Mouse (Mus musculus) limb, embryonic 14.5 days (tissue): Measurements from ENCODE around the gene Dbndd2. TPM values are rescaled to one million over a fixed set of nuclear protein-coding genes. Genes with fewer than 3 reads are reported as not detected.
A peak's percentile ranks its signal among the peaks of the same experiment; 100 is the strongest.

ENCODE experiments used
- ATAC-seq: fragments of 200-750 bp; cut with Nextera tagmentation; 2 replicates; pipeline ENCODE4 v1.8.0; 2017; ENCODE audit warnings: low read depth, moderate number of reproducible peaks, moderate TSS enrichment; ENCODE audit not compliant: low FRiP score
- DNase-seq: peaks from one replicate; pipeline ENCODE4 v3.0.0-alpha.2; 2015; ENCODE audit warnings: low spot score
- H3K27ac ChIP-seq: fragments of 300-500 bp; sonication (generic); replicated peaks from 2 replicates; pipeline ENCODE4 v1.5.1; 2014; ENCODE audit warnings: low read depth, mild to moderate bottlenecking, low read length, moderate library complexity, mixed read lengths
- H3K27me3 ChIP-seq: fragments of 300-500 bp; sonication (generic); 2 replicates; pipeline ENCODE4 v1.6.1; 2014; ENCODE audit warnings: low read length, mixed read lengths; ENCODE audit not compliant: control insufficient read depth, insufficient read depth
- H3K36me3 ChIP-seq: fragments of 300-500 bp; sonication (generic); 2 replicates; pipeline ENCODE4 v1.6.1; 2014; ENCODE audit warnings: mild to moderate bottlenecking, low read length, moderate library complexity, mixed read lengths; ENCODE audit not compliant: control insufficient read depth, insufficient read depth
- H3K4me1 ChIP-seq: fragments of 300-500 bp; sonication (generic); 2 replicates; pipeline ENCODE4 v1.6.1; 2014; ENCODE audit warnings: antibody characterized with exemption, low read length, mixed read lengths; ENCODE audit not compliant: control insufficient read depth, insufficient read depth
- H3K4me2 ChIP-seq: fragments of 300-500 bp; sonication (generic); replicated peaks from 2 replicates; pipeline ENCODE4 v1.6.1; 2014; ENCODE audit warnings: low read depth, mild to moderate bottlenecking, low read length, moderate library complexity; ENCODE audit not compliant: severe bottlenecking
- H3K4me3 ChIP-seq: fragments of 300-500 bp; sonication (generic); replicated peaks from 2 replicates; pipeline ENCODE4 v1.5.1; 2014; ENCODE audit warnings: low read length
- H3K9ac ChIP-seq: fragments of 300-500 bp; sonication (generic); 2 replicates; pipeline ENCODE4 v1.6.1; 2014; ENCODE audit warnings: mild to moderate bottlenecking, low read depth, low read length, moderate library complexity; ENCODE audit not compliant: severe bottlenecking
- H3K9me3 ChIP-seq: fragments of 300-500 bp; sonication (generic); 2 replicates; pipeline ENCODE4 v1.6.1; 2016; ENCODE audit warnings: low read length; ENCODE audit not compliant: control insufficient read depth
- POLR2A ChIP-seq: fragments of 200-500 bp; IDR thresholded peaks from 2 replicates; pipeline ENCODE4 v1.8.0; 2012; ENCODE audit warnings: inconsistent platforms, mild to moderate bottlenecking, moderate library complexity, borderline replicate concordance; ENCODE audit not compliant: insufficient read depth, insufficient read length; ENCODE audit errors: extremely low read depth
- WGBS: fragments of 180-500 bp; shearing (Covaris S2); extraction: QIAGEN DNeasy Blood & Tissue Kit; methylation state at CpG from one replicate; pipeline ENCODE4 v1.1.7; 2014; 5-methylcytosine and 5-hydroxymethylcytosine counted together
- polyA plus RNA-seq, 2 experiments: library from polyadenylated mRNA; depleted of rRNA in 1 of 2; stranded (reverse) in 1 of 2; unstranded in 1 of 2; fragments of >200 nt; fragmentation: Nextera tagmentation in 1 of 2; extraction: Ambion mirVana in 1 of 2; gene quantifications; 2 replicates each; pipeline versions ENCODE4 v1.2.1 to v1.2.3; 2012 to 2014

Dbndd2 gene
- polyA plus RNA-seq, 2 experiments: 4.4 to 7.7 TPM

DNA sequence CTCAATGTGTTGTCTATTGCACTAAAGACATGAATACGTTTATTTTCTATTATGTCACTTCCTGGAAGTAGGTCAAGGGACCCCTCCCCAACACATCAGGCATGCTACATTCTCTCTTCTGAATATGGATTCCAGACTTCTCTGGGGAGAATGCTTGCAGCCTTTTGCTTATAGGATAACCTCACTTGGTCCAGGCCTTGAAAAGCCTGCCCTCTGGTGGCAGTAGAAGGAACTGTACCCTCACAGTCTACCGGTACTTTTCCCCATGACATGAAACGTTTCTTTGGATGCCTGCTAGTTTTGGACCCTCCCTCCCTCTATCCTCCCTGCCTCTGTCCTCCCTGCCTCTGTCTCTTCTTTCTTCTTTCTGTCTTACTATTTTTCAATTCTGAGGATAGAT is 45.3 kb downstream of the Dbndd2 start:
- no peak overlapping the region for H3K27ac ChIP-seq
- DNase-seq: peak; percentile 81
- no peaks in the 10 kb centered on the region for H3K36me3 ChIP-seq
- peak; percentile 75 for ATAC-seq
- H3K4me2 ChIP-seq: no peak overlapping the region
- TF ChIP-seq POLR2A: no peak
- H3K27me3 ChIP-seq: no peaks in the 10 kb centered on the region
- WGBS: 0% methylated on average over 3 of the region's 3 CpGs
- 0 out of 2 replicates have a peak, but pooled peaks cover 4% of the 10 kb centered on the region for H3K9me3 ChIP-seq
- no peak overlapping the region for H3K9ac ChIP-seq
- H3K4me1 ChIP-seq: no peaks in the 10 kb centered on the region
- H3K4me3 ChIP-seq: no peak overlapping the region

DNA sequence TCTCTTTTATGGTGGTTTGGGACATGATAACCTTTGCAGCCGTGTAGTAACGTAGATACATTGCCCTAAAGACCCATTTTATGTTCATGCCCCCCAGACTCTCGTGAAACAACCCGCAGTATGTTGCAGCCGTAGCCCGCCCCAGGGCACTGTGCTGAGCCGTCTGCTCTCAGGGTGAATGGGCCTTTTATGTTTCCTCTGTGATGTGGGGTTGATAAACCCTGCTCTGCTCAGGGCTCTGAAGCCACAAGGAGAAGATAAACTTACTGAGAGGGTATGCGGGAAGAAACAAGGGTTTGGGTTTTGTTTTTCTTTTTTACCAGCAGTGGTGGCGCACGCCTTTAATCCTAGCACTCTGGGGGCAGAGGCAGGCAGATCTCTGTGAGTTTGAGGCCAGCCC is 48.4 kb downstream of the Dbndd2 start:
- no peak overlapping the region for H3K4me3 ChIP-seq
- no peak overlapping the region for H3K27ac ChIP-seq
- no peak for ATAC-seq
- H3K9ac ChIP-seq: no peak overlapping the region
- no peaks in the 10 kb centered on the region for H3K4me1 ChIP-seq
- H3K9me3 ChIP-seq: no peaks in the 10 kb centered on the region
- 47% methylated on average over 10 of the region's 10 CpGs for WGBS
- no peak overlapping the region for H3K4me2 ChIP-seq
- H3K27me3 ChIP-seq: no peaks in the 10 kb centered on the region
- H3K36me3 ChIP-seq: no peaks in the 10 kb centered on the region
- no peak for DNase-seq
- TF ChIP-seq POLR2A: no peak

GRCm38 (mm10) chr2:164537003-164537402 is 51.1 kb downstream of the Dbndd2 start:
- DNase-seq (no peak), ATAC-seq (no peak)
- no peaks in the 10 kb centered on the region for H3K36me3 ChIP-seq
- TF ChIP-seq POLR2A: no peak
- H3K4me3 ChIP-seq: no peak overlapping the region
- no peak overlapping the region for H3K9ac ChIP-seq
- H3K27ac ChIP-seq: no peak overlapping the region
- no peaks in the 10 kb centered on the region for H3K27me3 ChIP-seq
- no peaks in the 10 kb centered on the region for H3K9me3 ChIP-seq
- H3K4me1 ChIP-seq: no peaks in the 10 kb centered on the region
- H3K4me2 ChIP-seq: no peak overlapping the region
- WGBS: 77% methylated on average over 4 of the region's 4 CpGs

DNA sequence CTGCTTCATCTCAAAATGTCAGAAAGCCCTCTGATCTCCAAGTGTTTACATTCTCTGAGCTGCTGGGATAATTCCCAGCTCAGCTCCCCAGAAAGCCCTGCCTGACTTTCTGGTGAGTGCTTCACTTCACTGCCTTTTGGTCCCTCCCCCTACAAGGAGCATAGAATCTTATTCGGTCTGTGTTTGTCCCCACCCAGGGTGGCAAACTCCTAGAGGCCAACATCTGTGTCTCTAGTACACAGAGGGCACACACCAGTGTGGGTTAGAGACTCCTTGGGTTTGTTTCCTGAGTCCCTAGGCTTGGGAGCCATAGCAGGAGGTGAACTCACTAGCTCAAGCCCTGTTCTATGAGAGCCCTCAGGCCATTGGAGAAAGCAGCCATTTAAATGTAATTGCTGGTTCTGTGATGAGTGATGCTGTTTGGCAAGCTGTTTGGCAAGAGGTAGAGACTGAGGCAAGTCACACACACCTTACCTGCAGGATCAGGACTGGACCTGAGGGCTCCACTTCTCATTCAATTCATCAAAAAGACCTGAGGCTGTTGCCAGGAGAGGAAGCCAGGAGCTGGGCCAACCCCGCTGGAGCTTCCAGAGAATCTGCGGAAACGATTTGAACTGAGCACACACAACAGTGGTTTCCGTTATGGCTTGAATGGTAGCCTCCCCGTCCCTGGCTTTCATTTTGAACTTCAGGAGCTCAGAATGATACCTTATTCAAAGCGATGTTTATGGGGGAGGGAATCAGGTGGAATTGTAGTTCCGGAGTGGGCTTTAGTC is 54.9 kb downstream of the Dbndd2 start:
- H3K4me3 ChIP-seq: no peak overlapping the region
- no peak overlapping the region for H3K9ac ChIP-seq
- ATAC-seq (no peak; the same call in 1 of the 2 replicates), DNase-seq (no peak)
- H3K27ac ChIP-seq: no peak overlapping the region
- no peaks in the 10 kb centered on the region for H3K4me1 ChIP-seq
- H3K27me3 ChIP-seq: no peaks in the 10 kb centered on the region
- no peaks in the 10 kb centered on the region for H3K9me3 ChIP-seq
- WGBS: 37% methylated on average over 8 of the region's 8 CpGs
- no peak for TF ChIP-seq POLR2A
- H3K4me2 ChIP-seq: no peak overlapping the region
- H3K36me3 ChIP-seq: no peaks in the 10 kb centered on the region

- 71% methylated on average over 5 of the region's 5 CpGs for WGBS
- no peak for ATAC-seq
- Histone ChIP-seq H3K9ac (no peak overlapping the region), H3K27ac (no peak overlapping the region), H3K4me2 (no peak overlapping the region), H3K27me3 (no peaks in the 10 kb centered on the region), H3K4me1 (no peaks in the 10 kb centered on the region), H3K9me3 (no peaks in the 10 kb centered on the region), H3K4me3 (no peak overlapping the region), H3K36me3 (no peaks in the 10 kb centered on the region)
- DNase-seq: no peak
- TF ChIP-seq POLR2A: no peak
These were observed 56.2 kb downstream of the Dbndd2 start for GRCm38 (mm10) chr2:164542132-164542531.
